Mouse (Mus musculus): ENCODE data around the gene Clic5.

DNA sequence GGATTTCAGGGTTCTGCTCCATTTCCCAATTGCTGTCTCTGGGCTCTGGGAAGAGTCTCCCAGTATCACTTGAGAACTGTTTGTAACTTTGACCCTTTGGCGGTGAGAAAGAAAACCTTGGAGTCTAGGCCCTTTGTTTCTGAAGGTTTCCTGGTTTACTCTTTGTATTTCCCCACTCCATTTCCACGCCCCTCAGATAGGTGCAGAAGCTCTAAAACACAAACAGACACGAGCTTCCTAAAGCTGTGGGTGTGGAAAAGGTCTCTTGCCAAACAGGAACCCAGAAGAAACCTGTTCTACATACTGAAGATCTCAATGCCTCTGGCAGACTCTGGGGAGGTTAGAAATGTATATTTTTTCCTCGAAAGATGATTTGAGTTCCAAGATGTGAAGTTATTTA, 10.8 kb downstream of the Clic5 start:
- no peak for TF ChIP-seq CTCF (IDR thresholded peaks at IDR 0.05)
- TF ChIP-seq EP300 (IDR thresholded peaks at IDR 0.05) = peak; percentile 76

All from lung, postnatal 0 days (tissue).